Mouse (Mus musculus) erythroid progenitor cell, adult 5-6 weeks (primary cell): ENCODE results near the gene Napsa. TPM values are rescaled to one million over a fixed set of nuclear protein-coding genes. Genes with fewer than 3 reads are reported as not detected.

Source experiments
- ATAC-seq: replicated peaks from 2 replicates; pipeline ENCODE4 v1.8.0; 2016; ENCODE audit warnings: moderate number of reproducible peaks, mild to moderate bottlenecking, moderate TSS enrichment, inconsistent platforms; ENCODE audit not compliant: poor library complexity, low FRiP score, severe bottlenecking
- total RNA-seq, 2 experiments: library from RNA; stranded (forward) in 1 of 2; stranded (reverse) in 1 of 2; fragments of 150-400 nt in 1 of 2; fragments of 186-747, 209-891 nt in 1 of 2; gene quantifications; 2 replicates each; pipeline versions ENCODE4 v1.2.3 to v1.2.4; 2015 to 2017; ENCODE audit warnings: low replicate concordance in 2 of 2

Gene Napsa
- total RNA-seq, 2 experiments from 2014 or later, result 12.7 to 84.3 TPM

GRCm38 (mm10) chr7:44537009-44537408 lies 35.2 kb upstream of the Napsa start:
- ATAC-seq, result no peak

GRCm38 (mm10) chr7:44537496-44537895 lies 34.7 kb upstream of the Napsa start:
- ATAC-seq, result no peak

- ATAC-seq, result no peak
These were observed 33.2 kb upstream of the Napsa start for GRCm38 (mm10) chr7:44538756-44539624.

- ATAC-seq, result no peak
These were observed 29.6 kb upstream of the Napsa start for GRCm38 (mm10) chr7:44542555-44542954.

- no peak for ATAC-seq
These were observed 29.1 kb upstream of the Napsa start for GRCm38 (mm10) chr7:44543071-44543470.

GRCm38 (mm10) chr7:44546274-44546673 lies 25.9 kb upstream of the Napsa start:
- no peak for ATAC-seq

GRCm38 (mm10) chr7:44547041-44547440 lies 25.1 kb upstream of the Napsa start:
- no peak for ATAC-seq

GRCm38 (mm10) chr7:44547725-44548124 lies 24.5 kb upstream of the Napsa start:
- ATAC-seq, result no peak

GRCm38 (mm10) chr7:44548497-44549087 lies 23.6 kb upstream of the Napsa start, which contains the start of gene Pold1:
Gene Pold1 (minus strand): TSS chr7:44548849.
- ATAC-seq, result peak; percentile 86

- no peak for ATAC-seq
These were observed 22.4 kb upstream of the Napsa start for GRCm38 (mm10) chr7:44549621-44550408.

GRCm38 (mm10) chr7:44550409-44550678 lies 21.8 kb upstream of the Napsa start:
- no peak for ATAC-seq

- no peak for ATAC-seq
These were observed 20.9 kb upstream of the Napsa start for GRCm38 (mm10) chr7:44551301-44551700.

GRCm38 (mm10) chr7:44551731-44552130 lies 20.4 kb upstream of the Napsa start:
- ATAC-seq, result no peak

- ATAC-seq, result no peak
These were observed 19.9 kb upstream of the Napsa start for GRCm38 (mm10) chr7:44552141-44552908.

GRCm38 (mm10) chr7:44553196-44553764 lies 18.9 kb upstream of the Napsa start:
- ATAC-seq, result peak; percentile 50

GRCm38 (mm10) chr7:44553826-44554225 lies 18.4 kb upstream of the Napsa start, which contains the start of gene Nr1h2:
Gene Nr1h2 (minus strand): TSS chr7:44553951.
- peak; percentile 95 for ATAC-seq

- ATAC-seq, result no peak
These were observed 14.6 kb upstream of the Napsa start for GRCm38 (mm10) chr7:44557629-44558028.

GRCm38 (mm10) chr7:44560435-44561400 lies 11.5 kb upstream of the Napsa start:
- peak; percentile 83 for ATAC-seq
